Mouse (Mus musculus) brown adipose tissue, adult 24 weeks (tissue): ENCODE measurements at regions not wholly inside any gene's neighbourhood (a gene's known extent, or its start where the extent isn't known, plus 50 kb on each side); places are given as distances from the start of the nearest gene placed in this dataset.
A peak's percentile ranks its signal among the peaks of the same experiment; 100 is the strongest.

Experiments
- H3K27ac ChIP-seq: fragments of 200-500 bp; replicated peaks from 2 replicates; pipeline ENCODE4 v1.5.1; 2012; ENCODE audit warnings: low read depth, mild to moderate bottlenecking, low read length
- H3K4me1 ChIP-seq: fragments of 200-500 bp; 2 replicates; pipeline ENCODE4 v1.6.1; 2012; ENCODE audit warnings: low read length, mixed read lengths; ENCODE audit not compliant: control insufficient read depth, insufficient read depth, insufficient read length
- H3K4me3 ChIP-seq: fragments of 200-500 bp; 2 replicates; pipeline ENCODE4 v1.5.1; 2012; ENCODE audit warnings: low read depth, mild to moderate bottlenecking, low read length, moderate library complexity; ENCODE audit not compliant: insufficient read depth

DNA sequence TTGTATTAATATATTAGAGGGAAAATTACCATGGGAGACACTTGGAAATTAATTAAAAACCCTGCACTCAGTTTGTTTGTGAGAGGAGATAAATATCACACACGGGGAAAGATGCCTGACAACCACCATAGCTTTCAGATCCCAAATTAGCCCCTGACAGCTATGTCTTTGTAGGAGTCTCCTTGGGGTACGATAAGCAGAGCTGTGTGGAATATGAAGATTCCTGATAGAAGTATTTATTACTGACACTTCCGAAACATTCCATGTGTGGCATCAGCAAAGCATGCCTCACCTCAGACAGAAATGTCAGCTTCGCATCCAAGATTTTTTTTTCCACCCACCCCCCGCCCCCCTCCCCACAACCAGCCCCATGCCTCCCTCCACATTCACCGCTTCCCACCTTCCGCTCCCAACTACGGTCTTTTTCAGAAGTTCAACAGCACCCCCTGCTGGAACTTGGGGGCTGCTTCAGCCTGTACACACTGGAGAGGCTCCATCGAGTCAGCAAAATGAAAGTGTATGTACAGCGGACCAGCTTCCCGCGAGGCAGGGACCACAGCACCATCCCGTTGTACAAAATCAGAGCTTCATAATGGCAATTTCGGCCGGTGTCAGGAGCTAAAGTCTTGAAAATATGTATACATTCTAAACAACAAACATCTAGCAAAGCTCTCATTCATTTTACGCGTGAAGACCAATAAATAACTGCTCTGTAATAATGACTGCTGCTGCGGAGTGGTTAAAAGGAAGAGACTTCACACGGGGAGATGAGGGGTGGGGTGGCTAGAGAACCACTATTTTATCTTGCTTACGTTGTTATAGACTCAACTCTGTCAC, 66.7 kb downstream of the Rwdd3 start:
- Histone ChIP-seq H3K4me3 (peak overlapping the region; percentile 41), H3K27ac (no peak overlapping the region), H3K4me1 (no peaks in the 10 kb centered on the region)

DNA sequence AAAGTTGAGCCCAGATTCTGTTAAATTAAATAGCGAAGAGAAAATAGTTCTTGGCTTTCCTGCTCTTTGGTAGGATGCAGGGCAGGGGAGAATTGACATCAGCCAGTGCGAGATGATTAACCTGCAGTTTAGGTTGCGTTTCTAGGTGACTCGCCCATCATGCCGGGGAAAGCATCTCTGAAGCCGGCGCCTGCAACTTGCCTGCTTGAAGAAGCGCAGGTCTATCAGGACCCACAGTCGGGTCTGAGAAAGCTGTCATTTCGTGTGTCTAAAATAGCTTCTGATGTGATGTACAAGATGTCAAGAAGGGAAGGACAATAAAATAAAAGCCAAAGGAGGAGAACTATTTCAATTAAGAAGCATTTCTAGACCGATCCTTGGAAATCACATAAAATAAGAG, 68.6 kb downstream of the Rwdd3 start:
- H3K4me1 ChIP-seq = no peaks in the 10 kb centered on the region

GRCm38 (mm10) chr3:121102120-121102519, 69.4 kb downstream of the Rwdd3 start:
- Histone ChIP-seq H3K4me3 (no peak overlapping the region), H3K4me1 (no peaks in the 10 kb centered on the region), H3K27ac (no peak overlapping the region)

More for the DNA sequence above, 68.6 kb downstream of the Rwdd3 start:
- H3K27ac ChIP-seq = no peak overlapping the region
- no peak overlapping the region for H3K4me3 ChIP-seq

- no peaks in the 10 kb centered on the region for H3K4me1 ChIP-seq
- no peak overlapping the region for H3K27ac ChIP-seq
- no peak overlapping the region for H3K4me3 ChIP-seq
Measured at GRCm38 (mm10) chr3:121100211-121100860, 71.2 kb downstream of the Rwdd3 start.

DNA sequence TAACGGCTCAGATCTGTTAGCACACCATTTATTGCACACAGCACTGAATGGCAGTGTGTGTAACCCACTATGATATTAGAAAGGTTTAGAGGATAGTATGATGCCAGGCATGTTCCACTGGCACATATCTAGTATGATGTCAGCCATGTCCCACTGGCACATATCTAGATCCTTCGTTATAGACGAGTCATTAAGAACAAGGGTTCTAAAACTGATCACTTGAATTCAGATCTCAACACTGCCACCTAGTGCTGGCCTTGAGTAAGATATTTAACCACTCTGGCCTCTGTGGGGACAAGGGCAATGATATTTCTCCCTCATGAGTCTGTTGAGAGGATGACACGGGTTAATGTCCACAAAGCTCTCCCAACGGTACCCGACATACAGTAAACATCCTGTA, 78.0 kb downstream of the Rwdd3 start:
- Histone ChIP-seq H3K4me3 (no peak overlapping the region), H3K4me1 (no peaks in the 10 kb centered on the region), H3K27ac (no peak overlapping the region)

DNA sequence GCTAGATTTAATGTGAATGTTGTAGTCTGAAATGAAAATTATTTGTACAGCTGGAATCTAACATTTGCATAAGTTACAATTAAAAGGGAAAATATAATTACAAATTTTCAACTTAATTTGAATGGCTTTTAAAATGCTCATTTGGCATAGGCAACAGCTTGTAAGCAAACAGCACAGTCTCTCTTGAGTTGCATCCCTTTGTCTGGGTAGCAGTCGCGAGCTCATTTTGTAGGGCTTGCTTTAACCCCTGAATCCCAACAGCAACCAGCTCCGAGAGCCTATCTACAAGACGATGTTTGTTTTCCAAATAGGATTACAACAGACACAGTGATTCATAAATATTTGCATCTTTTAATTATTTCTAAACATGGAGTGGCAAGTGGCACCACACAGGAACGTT, 82.8 kb downstream of the Rwdd3 start:
- Histone ChIP-seq H3K4me3 (no peak overlapping the region), H3K4me1 (no peaks in the 10 kb centered on the region), H3K27ac (no peak overlapping the region)

DNA sequence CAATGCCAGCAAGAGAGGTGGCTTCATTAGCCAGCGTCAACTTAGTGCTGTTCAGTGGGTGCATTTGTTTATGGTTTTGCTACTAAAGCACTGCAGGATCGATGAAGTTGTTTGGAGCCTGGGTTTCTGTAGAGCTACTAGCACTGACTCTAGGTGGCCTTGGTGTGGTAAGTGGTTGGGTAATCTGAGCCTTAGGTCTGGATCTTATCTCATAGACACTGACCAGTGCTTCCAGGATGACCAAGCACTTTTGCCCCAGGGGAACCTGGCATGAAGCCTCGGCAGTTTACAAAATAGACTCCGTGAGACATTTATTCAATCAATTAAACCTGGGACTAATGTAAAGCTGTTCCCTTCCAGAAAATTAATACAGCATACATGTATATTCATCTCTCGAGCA, 102.8 kb downstream of the Rwdd3 start:
- Histone ChIP-seq H3K4me3 (no peak overlapping the region), H3K27ac (no peak overlapping the region), H3K4me1 (no peaks in the 10 kb centered on the region)

DNA sequence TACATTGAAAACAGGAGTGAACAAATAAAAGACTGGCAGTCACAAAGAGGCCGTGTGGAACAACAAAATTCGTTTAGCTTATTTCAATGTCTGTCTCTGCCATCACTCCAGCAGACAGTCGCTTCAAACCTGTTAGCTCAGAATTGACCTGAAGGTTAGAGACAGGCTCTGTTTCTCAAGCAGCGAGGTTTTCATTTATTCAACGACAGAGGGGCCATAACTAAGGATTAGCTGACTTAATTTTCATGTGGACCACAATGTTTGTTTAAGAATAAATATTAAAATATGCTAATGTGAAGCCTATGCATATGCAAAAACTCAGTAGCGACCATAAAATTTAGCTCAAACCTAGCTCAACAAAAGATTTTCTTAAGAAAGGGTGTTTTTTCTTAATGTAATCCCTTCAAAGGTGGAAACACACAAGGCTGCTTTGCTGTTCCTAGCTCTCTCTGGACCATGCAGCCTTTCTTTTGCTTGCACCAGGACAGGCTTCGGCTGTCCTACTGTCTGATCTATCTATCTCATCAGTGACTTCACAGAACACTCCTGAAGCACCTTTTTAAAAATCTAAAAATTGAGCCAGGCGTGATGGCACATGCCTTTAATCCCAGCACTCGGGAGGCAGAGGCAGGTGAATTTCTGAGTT, 135.5 kb downstream of the Rwdd3 start:
- Histone ChIP-seq H3K4me3 (no peak overlapping the region), H3K4me1 (no peaks in the 10 kb centered on the region), H3K27ac (no peak overlapping the region)

DNA sequence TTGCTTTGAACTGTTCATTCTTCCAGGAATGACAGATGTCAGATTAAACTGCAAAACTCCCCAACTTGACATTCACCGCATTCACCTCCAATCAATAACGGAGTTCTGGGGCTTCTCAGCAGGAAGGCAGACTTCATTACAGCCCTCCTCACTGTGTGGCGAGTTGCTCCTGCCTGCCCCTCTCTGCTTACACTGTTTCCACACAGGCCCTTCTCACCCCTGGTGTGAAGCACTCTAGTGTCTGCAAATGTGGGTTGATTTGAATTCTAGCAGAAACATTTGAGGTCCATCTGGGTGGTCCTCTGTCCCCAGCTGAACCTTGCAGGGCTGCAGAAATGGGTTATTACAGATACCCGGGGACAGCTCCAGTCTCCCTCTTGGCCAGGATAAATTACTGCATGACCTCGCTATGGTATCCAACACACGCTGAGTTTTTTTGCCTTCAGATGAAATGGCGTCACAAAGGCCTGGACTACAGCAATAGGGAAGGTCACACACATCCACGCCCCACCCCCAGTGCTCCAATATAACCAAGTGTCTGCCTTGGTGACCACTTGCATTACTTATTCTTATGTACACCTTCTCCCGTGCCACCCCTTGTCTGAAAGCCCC, 145.8 kb downstream of the Rwdd3 start:
- no peak overlapping the region for H3K4me3 ChIP-seq
- no peaks in the 10 kb centered on the region for H3K4me1 ChIP-seq
- no peak overlapping the region for H3K27ac ChIP-seq

- Histone ChIP-seq H3K4me3 (no peak overlapping the region), H3K4me1 (no peaks in the 10 kb centered on the region), H3K27ac (no peak overlapping the region)
Measured at GRCm38 (mm10) chr3:121024810-121025209, 146.7 kb downstream of the Rwdd3 start.

- Histone ChIP-seq H3K4me3 (no peak overlapping the region), H3K27ac (no peak overlapping the region), H3K4me1 (no peaks in the 10 kb centered on the region)
Measured at GRCm38 (mm10) chr3:121021126-121021848, 150.2 kb downstream of the Rwdd3 start.

GRCm38 (mm10) chr3:121009223-121009622, 162.3 kb downstream of the Rwdd3 start:
- Histone ChIP-seq H3K4me3 (no peak overlapping the region), H3K4me1 (no peaks in the 10 kb centered on the region), H3K27ac (no peak overlapping the region)

DNA sequence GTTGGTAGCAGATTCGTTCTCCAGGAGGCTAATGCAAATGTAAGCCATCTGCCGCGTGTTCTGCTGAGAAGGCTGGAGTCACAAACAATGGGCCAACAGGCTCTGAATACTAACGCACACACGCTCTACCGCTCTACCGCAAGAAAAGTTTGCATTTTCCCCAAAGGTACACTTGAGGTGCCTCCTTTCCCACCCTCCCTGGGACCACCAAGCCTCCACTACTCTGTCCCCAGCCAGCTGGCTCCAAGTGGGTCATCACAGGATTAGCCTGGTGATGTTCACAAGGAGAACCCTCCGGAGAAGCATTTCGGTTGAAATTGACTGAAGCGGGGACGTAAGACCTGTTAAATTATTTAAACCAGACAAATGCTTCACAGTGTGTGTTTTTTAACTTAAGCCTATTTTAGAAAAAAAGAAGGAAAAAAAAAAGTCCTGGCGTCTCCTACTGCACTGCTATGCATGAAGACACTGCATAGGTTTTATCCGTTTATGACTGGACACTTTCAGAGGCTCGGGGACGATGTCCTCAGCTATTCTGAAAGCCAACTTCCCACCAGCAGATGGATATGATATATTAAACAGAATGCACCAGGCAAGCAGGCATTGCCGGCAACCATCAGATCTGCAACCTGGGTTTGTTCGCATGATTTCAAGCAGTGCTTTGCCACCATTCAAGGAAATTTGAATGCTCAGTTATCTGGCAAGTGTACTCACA, 187.8 kb downstream of the Rwdd3 start:
- Histone ChIP-seq H3K4me1 (no peaks in the 10 kb centered on the region), H3K27ac (no peak overlapping the region), H3K4me3 (no peak overlapping the region)

DNA sequence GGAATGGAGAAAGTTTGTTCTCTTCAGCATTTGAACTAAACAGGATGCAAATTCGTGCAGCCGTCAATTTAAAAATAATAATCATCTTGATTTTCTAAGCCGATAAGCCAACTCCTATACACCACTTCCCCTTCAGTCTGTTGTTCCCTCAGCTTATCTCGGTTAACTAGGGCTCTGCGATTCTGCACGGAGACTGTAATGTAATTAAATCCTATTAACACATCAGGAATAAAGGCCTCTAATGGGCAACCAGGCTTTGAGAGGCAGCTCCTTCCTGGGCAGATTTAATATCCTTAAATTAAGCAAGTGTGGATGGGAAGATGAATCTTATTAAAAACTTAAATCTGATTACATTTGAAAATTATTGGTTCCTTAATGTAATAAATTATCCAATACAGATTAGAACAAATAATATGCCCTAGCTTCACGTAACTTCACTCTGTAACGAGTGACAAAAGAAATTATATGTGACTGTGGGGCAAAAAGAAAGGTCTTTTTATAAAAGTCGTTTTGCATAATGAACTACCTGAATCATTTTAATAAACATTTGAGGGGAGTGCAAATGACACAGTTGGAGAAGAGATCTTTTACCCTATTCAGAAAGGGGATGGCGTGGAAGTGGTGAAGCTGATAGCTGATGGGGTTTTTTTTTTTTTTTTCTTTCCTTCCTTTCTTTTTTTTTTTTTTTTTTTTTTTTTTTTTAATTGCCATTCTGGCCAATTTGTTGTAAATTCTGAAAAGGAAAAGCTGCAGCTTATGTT, 188.5 kb downstream of the Rwdd3 start:
- no peak overlapping the region for H3K4me3 ChIP-seq
- H3K27ac ChIP-seq = no peak overlapping the region
- no peaks in the 10 kb centered on the region for H3K4me1 ChIP-seq
